Mouse (Mus musculus): ENCODE data around the gene Thrb.

DNA sequence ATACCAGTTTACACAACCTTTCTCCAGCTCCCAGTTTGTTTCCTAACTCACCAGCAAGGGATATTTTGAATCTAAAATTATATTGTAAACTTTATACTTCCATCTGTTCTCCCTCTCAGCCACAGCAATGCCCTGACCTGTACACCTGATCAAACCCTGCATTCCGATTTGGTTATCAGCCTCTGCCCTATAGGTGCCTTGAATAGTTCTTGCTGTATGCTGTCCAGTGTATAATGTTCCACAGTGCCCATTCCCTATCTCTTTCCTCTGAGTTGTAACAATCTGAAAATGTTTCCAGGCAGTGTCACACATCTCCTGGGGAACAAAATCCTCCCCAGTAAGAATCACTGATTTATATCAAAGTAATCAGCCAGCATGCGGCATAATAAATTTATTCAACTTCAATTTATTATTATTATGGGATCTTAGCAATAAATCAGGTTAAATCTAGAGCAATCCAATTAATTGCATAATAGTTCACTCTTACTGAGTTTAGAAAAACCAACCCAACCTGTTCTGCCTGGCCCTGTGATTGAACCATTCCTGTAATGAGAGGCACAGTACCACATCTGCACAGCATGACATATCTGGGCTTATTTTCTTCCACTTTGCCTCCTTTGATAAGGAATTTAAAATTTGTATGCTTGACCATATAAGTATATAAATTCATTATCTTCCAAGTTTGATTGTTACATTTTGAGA, 73.2 kb downstream of the Thrb start:
- no peak for TF ChIP-seq CTCF (IDR thresholded peaks at IDR 0.05; ENCODE audit: low read depth, low read length)
- TF ChIP-seq EP300 (IDR thresholded peaks at IDR 0.05; ENCODE audit: insufficient read depth, low read depth, low read length): no peak
- TF ChIP-seq POLR2A (IDR thresholded peaks at IDR 0.05; ENCODE audit: insufficient read depth, low read length): no peak
